21 mouse cellular contexts compared by ENCODE assay signal in the genomic region with DNA sequence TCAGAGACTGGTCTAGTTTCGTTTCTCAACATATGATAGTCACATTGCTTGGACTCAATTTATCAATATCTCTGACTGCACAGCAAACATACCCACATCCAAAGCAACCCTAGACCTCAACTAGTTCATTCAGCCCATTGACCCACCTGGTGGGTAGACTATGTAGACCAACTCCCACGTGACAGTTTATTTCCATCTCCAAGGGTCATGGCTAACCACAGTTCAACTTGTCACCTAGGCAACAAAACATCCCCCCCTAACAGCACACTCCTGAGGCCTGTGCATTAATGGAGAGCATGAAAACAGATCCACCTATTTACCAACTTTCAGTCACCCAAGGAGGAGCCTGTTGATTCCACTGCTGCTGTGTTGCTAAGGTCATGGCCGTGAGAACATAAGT. TPM values are rescaled to one million over a fixed set of nuclear protein-coding genes. Genes with fewer than 3 reads are reported as not detected.
A peak's percentile ranks its signal among the peaks of the same experiment; 100 is the strongest.
DNase-seq lines count a peak whose midpoint lies in the region; ATAC-seq lines count a peak whose summit lies in the region.
"Had no signal": no experiment of that assay in that cellular context is flagged by ENCODE, and none has a peak within 500 bp of the region (broad histone marks: within the 10 kb centered on the region; RNA-seq: fewer than 3 reads in every experiment).

No protein-coding gene starts in this region.

- peak; percentile 45; the same call in 1 of the 2 replicates for ATAC-seq in heart, embryonic 16.5 days (replicated peaks; ENCODE audit: extremely low read depth, insufficient read depth, low FRiP score)
- ATAC-seq in hindbrain, embryonic 11.5 days (ENCODE audit: low FRiP score), result no peak
- ATAC-seq: forebrain, embryonic 13.5 days; midbrain, embryonic 13.5 days had no signal

- H3K36me3 ChIP-seq in heart, embryonic 16.5 days (ENCODE audit: control insufficient read depth, insufficient read depth), result no peaks in the 10 kb centered on the region
- H3K36me3 ChIP-seq in hindbrain, embryonic 11.5 days (ENCODE audit: control insufficient read depth, insufficient read depth, low read length), result no peaks in the 10 kb centered on the region
- H3K36me3 ChIP-seq: embryonic facial prominence, embryonic 13.5 days; hindbrain, embryonic 13.5 days; midbrain, embryonic 13.5 days; stomach, embryonic 15.5 days had no signal

- no peaks in the 10 kb centered on the region for H3K27me3 ChIP-seq in heart, embryonic 16.5 days (ENCODE audit: control insufficient read depth, insufficient read depth, low read length)
- no peaks in the 10 kb centered on the region for H3K27me3 ChIP-seq in hindbrain, embryonic 11.5 days (ENCODE audit: control insufficient read depth, insufficient read depth, low read length)
- H3K27me3 ChIP-seq: embryonic facial prominence, embryonic 13.5 days; forebrain, embryonic 13.5 days; hindbrain, embryonic 13.5 days; midbrain, embryonic 13.5 days; stomach, embryonic 15.5 days had no signal

- H3K4me1 ChIP-seq in heart, embryonic 16.5 days (ENCODE audit: control insufficient read depth, insufficient read depth, low read length), result no peaks in the 10 kb centered on the region
- H3K4me1 ChIP-seq in hindbrain, embryonic 11.5 days (replicated peaks; ENCODE audit: control insufficient read depth, insufficient read depth, low read length), result no peaks in the 10 kb centered on the region
- H3K4me1 ChIP-seq: embryonic facial prominence, embryonic 13.5 days; forebrain, embryonic 13.5 days; hindbrain, embryonic 13.5 days; midbrain, embryonic 13.5 days; stomach, embryonic 15.5 days had no signal

- H3K4me3 ChIP-seq in heart, embryonic 16.5 days (ENCODE audit: low read length), result no peak overlapping the region
- no peak overlapping the region for H3K4me3 ChIP-seq in hindbrain, embryonic 11.5 days (ENCODE audit: low read depth, low read length)
- H3K4me3 ChIP-seq: embryonic facial prominence, embryonic 13.5 days; forebrain, embryonic 13.5 days; gastrocnemius, adult 2 months; hindbrain, embryonic 13.5 days; midbrain, embryonic 13.5 days; stomach, embryonic 15.5 days had no signal

- H3K4me2 ChIP-seq in heart, embryonic 16.5 days (ENCODE audit: low read depth, low read length), result no peak overlapping the region
- no peak overlapping the region for H3K4me2 ChIP-seq in hindbrain, embryonic 11.5 days (replicated peaks; ENCODE audit: low read depth, low read length)
- H3K4me2 ChIP-seq: embryonic facial prominence, embryonic 13.5 days; forebrain, embryonic 13.5 days; hindbrain, embryonic 13.5 days; midbrain, embryonic 13.5 days; stomach, embryonic 15.5 days had no signal

- no peak overlapping the region for H3K9ac ChIP-seq in heart, embryonic 16.5 days (ENCODE audit: low read length)
- no peak overlapping the region for H3K9ac ChIP-seq in hindbrain, embryonic 11.5 days (ENCODE audit: low read depth, low read length)
- H3K9ac ChIP-seq: embryonic facial prominence, embryonic 13.5 days; forebrain, embryonic 13.5 days; hindbrain, embryonic 13.5 days; midbrain, embryonic 13.5 days; stomach, embryonic 15.5 days had no signal

- WGBS in heart, embryonic 16.5 days, result 73% methylated on average over 3 of the region's 3 CpGs
- WGBS in hindbrain, embryonic 11.5 days, result 75% methylated on average over 3 of the region's 3 CpGs

- intact Hi-C loops in heart, postnatal 25 days (cut with DNase I), result no loop called here

- DNase-seq in heart, postnatal 25 days (ENCODE audit: low spot score), result no peak
- DNase-seq in thymus, postnatal 14 days, result peak; percentile 13
- DNase-seq in thymus, postnatal 36 days, result no peak
- DNase-seq in lung, postnatal 36 days, result peak; percentile 41
- DNase-seq in Muller cell, postnatal 12 days (ENCODE audit: inconsistent ontology term), result no peak
- no peak for DNase-seq in hindbrain, embryonic 11.5 days (ENCODE audit: low spot score)
- no peak for DNase-seq in layer of hippocampus, adult 9-11 months
- DNase-seq: cerebellum, adult 9-11 months; gastrocnemius, adult 2 months; kidney, adult 9 months had no signal

- H3K9me3 ChIP-seq in heart, embryonic 16.5 days (replicated peaks; ENCODE audit: control insufficient read depth, low read length), result no peaks in the 10 kb centered on the region
- H3K9me3 ChIP-seq in hindbrain, embryonic 11.5 days (ENCODE audit: control insufficient read depth, low read length), result no peaks in the 10 kb centered on the region
- H3K9me3 ChIP-seq: embryonic facial prominence, embryonic 13.5 days; forebrain, embryonic 13.5 days; hindbrain, embryonic 13.5 days; midbrain, embryonic 13.5 days; stomach, embryonic 15.5 days had no signal

- no peak overlapping the region for H3K27ac ChIP-seq in heart, embryonic 16.5 days (ENCODE audit: low read length)
- no peak overlapping the region for H3K27ac ChIP-seq in hindbrain, embryonic 11.5 days (ENCODE audit: low read depth, low read length)
- H3K27ac ChIP-seq: embryonic facial prominence, embryonic 13.5 days; forebrain, embryonic 13.5 days; gastrocnemius, adult 2 months; hindbrain, embryonic 13.5 days; midbrain, embryonic 13.5 days; stomach, embryonic 15.5 days had no signal

RNA-seq across cellular contexts. Expression of gene Cd69, which starts 1.6 kb away (rescaled TPM):
- 0.31 and 0.53 TPM in 2 replicates for polyA plus RNA-seq in heart, embryonic 16.5 days (2015; fragmentation: Nextera tagmentation; extraction: Ambion mirVana)
- total RNA-seq in heart, postnatal 25 days (2021), result under 1 TPM in 1 of 2 experiments, not detected in 1; 0.34 TPM
- polyA plus RNA-seq in hindbrain, embryonic 11.5 days (2014; fragmentation: Nextera tagmentation; extraction: Ambion mirVana), result 0.09 TPM in 1 of 2 replicates, not detected in the other
- total RNA-seq: gastrocnemius, adult 2 months; layer of hippocampus, adult 18-20 months; left cerebral cortex, postnatal 10 days had no signal
- polyA plus RNA-seq: embryonic facial prominence, embryonic 13.5 days; forebrain, embryonic 13.5 days; hindbrain, embryonic 13.5 days; midbrain, embryonic 13.5 days; neural tube, embryonic 14.5 days had no signal

RNA-seq across cellular contexts. Expression of gene 4922502D21Rik, which starts 57.9 kb away (rescaled TPM):
- polyA plus RNA-seq in heart, embryonic 16.5 days (2015; fragmentation: Nextera tagmentation; extraction: Ambion mirVana), result not detected in 2 replicates
- total RNA-seq in heart, postnatal 25 days (2021), result not detected
- not detected in 2 replicates for polyA plus RNA-seq in hindbrain, embryonic 11.5 days (2014; fragmentation: Nextera tagmentation; extraction: Ambion mirVana)
- total RNA-seq: adrenal gland, adult 18-20 months; gastrocnemius, adult 2 months; layer of hippocampus, adult 18-20 months; left cerebral cortex, postnatal 10 days; liver, adult 2 months had no signal
- polyA plus RNA-seq: forebrain, embryonic 13.5 days; hindbrain, embryonic 13.5 days; liver, adult 2 months; midbrain, embryonic 13.5 days; neural tube, embryonic 14.5 days; stomach, embryonic 15.5 days had no signal

Comparison
In these comparisons a context has a peak if more than half of its experiments do, and no peak if none do; other contexts are left out.
1. DNase-seq: peak in thymus, postnatal 14 days (single experiment) and lung, postnatal 36 days (single experiment); none in heart, postnatal 25 days (single experiment), thymus, postnatal 36 days (0 of 2), Muller cell, postnatal 12 days (single experiment), hindbrain, embryonic 11.5 days (single experiment) and layer of hippocampus, adult 9-11 months (single experiment).